Mouse (Mus musculus) c-Kit-positive CD71-negative TER-119-negative erythroid progenitor cells, embryonic 14.5 days (primary cell): Measurements from ENCODE around the gene Spdye4a.

Experiments
- DNase-seq: peaks from one replicate; pipeline ENCODE4 v3.0.0-alpha.2; 2013; ENCODE audit warnings: low read depth

Spdye4a gene

DNA sequence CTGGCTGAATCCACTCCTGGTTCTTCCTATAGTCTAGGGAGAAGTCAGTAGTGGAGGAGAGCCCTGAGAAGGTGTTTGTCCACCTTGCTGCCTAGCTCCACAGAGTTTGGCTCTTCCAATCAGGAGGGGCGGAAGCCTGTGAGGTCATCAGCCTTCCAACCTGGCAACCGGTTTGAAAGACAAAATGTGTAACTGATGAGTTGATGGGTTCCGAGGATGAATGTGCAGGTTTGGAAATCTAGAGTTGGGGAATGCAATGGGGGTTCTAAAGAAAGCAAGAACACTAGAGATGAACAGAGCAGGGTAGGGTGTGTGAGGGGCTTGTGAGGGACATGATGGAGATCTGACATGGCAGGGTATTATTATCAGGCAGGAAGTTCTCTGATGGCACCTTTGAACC is at the start of gene Spdye4a:
Spdye4a (minus strand) TSS at position 101 of the 400 bp plus-strand sequence.
- DNase-seq, result no peak

- DNase-seq, result no peak
These were observed 49.1 kb upstream of the Spdye4a start for GRCm38 (mm10) chr5:143275761-143276160.

- no peak for DNase-seq
These were observed 46.0 kb upstream of the Spdye4a start for GRCm38 (mm10) chr5:143272540-143273330.

GRCm38 (mm10) chr5:143272108-143272507 is 45.4 kb upstream of the Spdye4a start:
- no peak for DNase-seq

GRCm38 (mm10) chr5:143271642-143272041 is 45.0 kb upstream of the Spdye4a start:
- no peak for DNase-seq

GRCm38 (mm10) chr5:143270151-143270519 is 43.4 kb upstream of the Spdye4a start:
- DNase-seq, result no peak

GRCm38 (mm10) chr5:143269363-143270150 is 42.9 kb upstream of the Spdye4a start, which contains the start of gene Zfp316:
TSS of gene Zfp316 (minus strand) at chr5:143270022.
- DNase-seq, result peak; percentile 22

DNA sequence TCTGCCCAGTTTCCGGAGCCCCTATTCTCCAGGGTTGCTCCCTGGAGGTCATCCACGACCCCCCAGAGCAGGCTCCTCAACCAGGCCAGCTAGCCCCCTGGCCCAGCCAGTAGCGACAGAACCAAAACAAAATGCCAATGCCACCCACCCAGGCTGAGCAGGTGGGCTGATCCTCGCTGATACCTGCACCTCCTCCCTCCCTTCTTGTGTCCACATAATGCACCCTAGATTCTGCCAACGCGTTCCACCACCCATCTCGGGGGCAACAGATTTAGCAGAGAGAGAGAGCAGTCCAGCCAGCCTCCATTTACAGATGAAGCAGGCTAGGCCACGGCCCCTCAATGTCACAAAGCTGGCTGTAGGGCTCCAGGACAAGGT is 42.3 kb upstream of the Spdye4a start:
- no peak for DNase-seq

DNA sequence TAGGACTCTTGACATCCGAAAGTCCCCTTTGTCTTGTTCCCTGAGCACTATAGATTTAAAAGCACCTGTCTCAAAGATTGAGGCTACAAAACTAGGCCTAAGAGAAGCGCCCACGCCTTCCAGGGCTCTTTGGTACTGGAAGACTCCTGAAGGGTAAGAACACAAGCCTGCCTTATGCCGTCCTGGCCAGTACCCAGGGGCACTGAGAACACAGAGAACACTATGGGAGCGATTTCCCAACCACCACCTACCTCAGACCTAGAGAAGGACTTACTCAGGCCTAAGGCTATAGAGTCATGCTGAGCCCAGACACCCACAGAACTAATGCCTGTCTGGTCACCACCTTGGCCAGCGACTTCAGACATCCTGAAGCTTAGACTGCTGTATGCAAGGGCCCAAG is 40.1 kb upstream of the Spdye4a start:
- DNase-seq, result no peak

DNA sequence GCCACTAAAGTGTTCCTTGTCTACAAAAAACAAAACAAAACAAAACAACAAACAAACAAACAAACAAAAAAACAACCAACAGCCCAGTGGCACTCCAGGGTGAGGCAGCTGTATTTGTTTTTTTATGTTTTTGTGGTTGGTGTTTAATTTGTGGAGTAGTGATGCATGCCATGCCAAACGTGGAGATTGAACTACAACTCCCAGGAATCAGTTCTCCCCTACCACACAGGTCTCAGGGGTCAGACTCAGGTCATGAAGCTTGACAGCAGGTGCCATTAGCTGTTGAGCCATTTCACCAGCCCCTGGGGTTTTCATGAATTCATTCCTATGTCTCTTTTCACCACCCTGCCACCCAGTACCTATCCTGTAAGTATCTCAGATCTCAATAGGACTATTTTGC is 38.7 kb upstream of the Spdye4a start:
- DNase-seq, result no peak

DNA sequence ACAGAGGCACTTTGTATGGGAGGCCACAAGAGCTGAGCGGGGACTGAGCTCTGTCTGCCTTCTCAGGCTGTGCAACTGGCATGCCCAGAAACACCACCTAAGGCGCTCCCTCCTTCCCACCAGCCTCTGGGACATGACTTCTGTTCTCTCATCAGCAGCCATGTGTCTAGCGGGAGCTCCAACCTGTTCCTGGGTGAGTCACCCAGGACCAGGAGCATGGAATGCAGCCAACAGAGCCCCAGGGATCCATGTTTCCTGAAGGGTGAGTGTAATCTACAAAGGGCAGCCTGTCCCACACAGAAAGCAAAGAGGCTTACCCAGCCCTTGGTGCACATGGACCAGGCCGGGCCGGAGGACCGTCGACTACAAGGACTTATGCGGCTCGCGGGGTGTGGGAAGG is 38.0 kb upstream of the Spdye4a start:
- no peak for DNase-seq

- DNase-seq, result no peak
These were observed 34.9 kb upstream of the Spdye4a start for GRCm38 (mm10) chr5:143261636-143262035.

GRCm38 (mm10) chr5:143255802-143256201 is 29.1 kb upstream of the Spdye4a start:
- no peak for DNase-seq

GRCm38 (mm10) chr5:143255131-143255519 is 28.4 kb upstream of the Spdye4a start:
- no peak for DNase-seq

- DNase-seq, result no peak
These were observed 27.9 kb upstream of the Spdye4a start for GRCm38 (mm10) chr5:143254487-143255130.

GRCm38 (mm10) chr5:143253881-143254486 is 27.3 kb upstream of the Spdye4a start:
- no peak for DNase-seq

GRCm38 (mm10) chr5:143253186-143253880 is 26.6 kb upstream of the Spdye4a start:
- DNase-seq, result no peak

DNA sequence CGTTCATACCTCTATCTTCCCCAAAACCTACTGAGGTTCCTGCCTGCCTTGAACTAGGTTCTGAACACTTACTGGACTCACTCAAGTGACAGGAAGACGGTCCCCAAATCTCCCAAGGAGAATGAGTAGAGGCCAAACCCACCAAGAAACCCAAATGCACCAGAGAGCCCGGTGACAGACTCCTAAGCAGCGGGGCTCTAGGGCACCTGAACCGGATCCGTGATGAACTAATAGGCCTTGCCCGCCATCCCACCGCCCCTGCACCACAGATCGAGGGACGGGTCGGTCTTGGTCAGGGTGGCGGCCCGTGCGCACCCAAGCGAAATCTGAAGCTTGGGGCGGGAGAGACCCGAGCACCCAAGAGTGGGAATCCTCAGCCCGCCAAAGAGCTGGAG is 26.1 kb upstream of the Spdye4a start:
- DNase-seq, result no peak

GRCm38 (mm10) chr5:143252039-143252438 is 25.3 kb upstream of the Spdye4a start:
- DNase-seq, result no peak

GRCm38 (mm10) chr5:143244926-143245325 is 18.2 kb upstream of the Spdye4a start:
- DNase-seq, result no peak

DNA sequence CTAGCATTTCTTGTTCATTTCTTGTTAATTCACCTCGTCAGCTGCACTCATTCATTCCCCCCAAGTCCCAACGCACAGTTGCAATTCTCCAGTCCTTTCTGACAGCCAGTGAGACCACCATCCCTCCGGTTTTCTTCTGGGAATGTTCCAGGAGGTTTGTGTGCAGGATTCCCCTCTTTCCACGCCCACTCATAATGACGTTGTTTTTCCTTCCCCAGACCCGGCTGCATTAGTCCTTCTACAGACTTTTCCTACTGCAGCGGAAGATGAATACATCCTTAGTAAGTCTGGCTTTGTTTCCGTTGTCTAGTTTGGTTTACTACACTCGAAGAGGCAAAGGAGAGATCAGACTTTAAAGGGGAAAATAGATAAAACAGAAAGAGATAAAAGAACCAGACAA is 9.3 kb upstream of the Spdye4a start:
- no peak for DNase-seq
